Mouse (Mus musculus): ENCODE data around the gene Gns. TPM values are rescaled to one million over a fixed set of nuclear protein-coding genes. Genes with fewer than 3 reads are reported as not detected.

The Gns gene
- polyA plus RNA-seq, 1 experiment = 47.2 TPM

DNA sequence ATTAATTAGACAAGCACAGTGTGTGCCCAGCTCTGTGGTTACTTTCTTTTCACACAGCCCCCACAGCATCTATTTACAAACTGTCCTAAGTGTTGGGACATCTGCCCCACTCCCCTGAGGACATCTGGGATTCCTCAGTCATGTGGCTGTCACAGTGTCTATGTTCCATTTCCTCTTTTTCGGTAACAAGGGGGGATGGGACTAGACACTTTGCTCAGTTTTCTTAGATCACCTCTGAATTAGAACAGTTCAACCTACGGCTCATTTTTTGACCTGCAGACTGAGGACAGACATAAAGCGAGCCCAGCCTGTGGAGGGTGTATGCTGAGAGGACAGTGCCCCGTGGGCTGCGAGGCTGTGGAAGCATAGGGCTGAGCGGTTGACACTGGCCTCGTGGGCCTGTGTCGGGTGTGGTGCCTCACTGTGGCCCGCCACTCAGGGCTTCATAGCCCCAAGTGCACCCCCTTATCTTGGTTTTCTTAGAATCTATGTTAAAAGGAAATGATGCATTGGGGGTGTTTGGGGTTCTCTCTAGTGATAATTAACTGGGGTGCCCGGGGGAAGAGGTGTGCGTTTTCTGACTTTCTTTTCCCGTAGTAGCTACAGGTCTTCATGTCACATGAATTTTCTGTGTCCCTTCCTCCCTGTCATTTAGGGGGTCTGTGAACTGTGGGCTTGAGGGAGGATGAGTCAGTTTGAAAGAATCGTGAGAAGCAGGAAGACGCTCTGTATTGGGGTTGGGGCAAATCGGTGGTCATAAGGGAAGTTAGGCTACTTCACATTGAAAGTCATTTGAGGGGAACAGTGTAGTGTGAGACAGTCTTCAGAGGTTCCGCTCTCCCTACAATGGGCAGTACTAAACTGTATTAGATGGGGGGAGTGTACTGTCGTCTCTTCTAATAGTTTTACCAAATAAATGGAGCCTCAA, 10.1 kb downstream of the Gns start:
- no peak overlapping the region for H3K4me3 ChIP-seq (ENCODE audit: insufficient read depth, poor library complexity, severe bottlenecking)
- H3ac ChIP-seq (ENCODE audit: control insufficient read depth, insufficient read length, low read depth) = no peak overlapping the region
- H3K27me3 ChIP-seq (ENCODE audit: control insufficient read depth, insufficient read depth, insufficient read length) = no peaks in the 10 kb centered on the region
- H3K79me3 ChIP-seq (ENCODE audit: low read depth) = peaks cover 4% of the 10 kb centered on the region
- no peak for TF ChIP-seq MYOG (IDR thresholded peaks at IDR 0.05; ENCODE audit: control insufficient read depth, extremely low read depth, insufficient read length)
- no peak for TF ChIP-seq MYOD1 (IDR thresholded peaks at IDR 0.05; ENCODE audit: control insufficient read depth, insufficient read length, low read depth)
- no peak for TF ChIP-seq FOSL1 (IDR thresholded peaks at IDR 0.05; ENCODE audit: insufficient read depth, low read length, poor library complexity, severe bottlenecking)
- no peak for TF ChIP-seq CTCF (IDR thresholded peaks at IDR 0.05; ENCODE audit: control insufficient read depth, insufficient read depth, insufficient read length)
- no peak for TF ChIP-seq MAX (IDR thresholded peaks at IDR 0.05)
- no peak for TF ChIP-seq USF1 (IDR thresholded peaks at IDR 0.05; ENCODE audit: low read depth)
- no peak for TF ChIP-seq CEBPB (IDR thresholded peaks at IDR 0.05; ENCODE audit: low read depth)
- peaks cover 87% of the 10 kb centered on the region for H3K36me3 ChIP-seq (ENCODE audit: control insufficient read depth, insufficient read depth)
- H3K79me2 ChIP-seq (ENCODE audit: control insufficient read depth, insufficient read depth) = peaks cover 11% of the 10 kb centered on the region

DNA sequence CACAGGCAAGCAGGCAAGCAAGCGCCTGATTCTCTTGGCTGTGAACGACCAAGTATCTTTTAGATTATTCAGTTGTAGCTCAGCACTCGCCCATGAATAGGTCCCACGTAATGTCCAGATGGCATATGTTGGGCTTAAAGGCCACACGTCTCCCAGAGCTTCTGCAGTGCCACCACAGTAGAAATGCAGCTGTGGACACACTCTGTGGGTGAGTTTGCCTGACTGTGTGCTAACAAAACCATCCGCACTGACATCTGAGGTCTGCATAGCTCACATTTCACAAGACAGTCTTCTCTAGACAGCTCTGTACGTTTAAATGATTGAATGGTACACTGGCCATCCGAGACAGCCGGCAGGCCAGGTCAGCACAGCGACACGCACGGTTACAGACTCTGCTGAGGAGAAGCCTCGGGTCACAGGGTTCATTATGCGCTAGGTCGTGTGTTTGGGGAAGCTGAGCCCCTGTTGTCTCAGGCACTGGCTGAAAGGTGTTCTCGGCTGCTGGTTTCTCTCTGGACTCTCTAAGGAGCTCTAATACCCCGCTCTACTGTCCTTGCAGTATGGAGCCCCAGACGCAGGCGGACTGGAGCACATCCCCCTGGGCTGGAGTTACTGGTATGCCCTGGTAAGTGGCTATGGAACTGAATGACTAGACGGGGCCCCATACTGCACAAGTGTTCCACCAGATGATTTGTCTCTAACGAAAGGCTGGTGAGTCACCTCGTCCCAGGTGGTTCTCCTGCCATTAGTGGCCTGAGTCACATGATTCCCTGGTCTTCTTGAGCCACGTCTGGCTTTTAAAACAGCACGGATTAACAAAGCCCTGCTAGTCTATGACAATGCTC, 11.0 kb downstream of the Gns start:
- Histone ChIP-seq H3K4me3 (ENCODE audit: insufficient read depth, poor library complexity, severe bottlenecking) (no peak overlapping the region), H3ac (ENCODE audit: control insufficient read depth, insufficient read length, low read depth) (no peak overlapping the region), H3K79me2 (ENCODE audit: control insufficient read depth, insufficient read depth) (peaks cover 2% of the 10 kb centered on the region), H3K27me3 (ENCODE audit: control insufficient read depth, insufficient read depth, insufficient read length) (no peaks in the 10 kb centered on the region), H3K36me3 (ENCODE audit: control insufficient read depth, insufficient read depth) (peaks cover 87% of the 10 kb centered on the region), H3K79me3 (ENCODE audit: low read depth) (no peaks in the 10 kb centered on the region)
- no peak for TF ChIP-seq MYOD1 (IDR thresholded peaks at IDR 0.05; ENCODE audit: control insufficient read depth, insufficient read length, low read depth)
- TF ChIP-seq MYOG (IDR thresholded peaks at IDR 0.05; ENCODE audit: control insufficient read depth, extremely low read depth, insufficient read length) = no peak
- no peak for TF ChIP-seq USF1 (IDR thresholded peaks at IDR 0.05; ENCODE audit: low read depth)
- no peak for TF ChIP-seq CEBPB (IDR thresholded peaks at IDR 0.05; ENCODE audit: low read depth)
- TF ChIP-seq CTCF (IDR thresholded peaks at IDR 0.05; ENCODE audit: control insufficient read depth, insufficient read depth, insufficient read length) = no peak
- TF ChIP-seq FOSL1 (IDR thresholded peaks at IDR 0.05; ENCODE audit: insufficient read depth, low read length, poor library complexity, severe bottlenecking) = no peak
- no peak for TF ChIP-seq MAX (IDR thresholded peaks at IDR 0.05)

DNA sequence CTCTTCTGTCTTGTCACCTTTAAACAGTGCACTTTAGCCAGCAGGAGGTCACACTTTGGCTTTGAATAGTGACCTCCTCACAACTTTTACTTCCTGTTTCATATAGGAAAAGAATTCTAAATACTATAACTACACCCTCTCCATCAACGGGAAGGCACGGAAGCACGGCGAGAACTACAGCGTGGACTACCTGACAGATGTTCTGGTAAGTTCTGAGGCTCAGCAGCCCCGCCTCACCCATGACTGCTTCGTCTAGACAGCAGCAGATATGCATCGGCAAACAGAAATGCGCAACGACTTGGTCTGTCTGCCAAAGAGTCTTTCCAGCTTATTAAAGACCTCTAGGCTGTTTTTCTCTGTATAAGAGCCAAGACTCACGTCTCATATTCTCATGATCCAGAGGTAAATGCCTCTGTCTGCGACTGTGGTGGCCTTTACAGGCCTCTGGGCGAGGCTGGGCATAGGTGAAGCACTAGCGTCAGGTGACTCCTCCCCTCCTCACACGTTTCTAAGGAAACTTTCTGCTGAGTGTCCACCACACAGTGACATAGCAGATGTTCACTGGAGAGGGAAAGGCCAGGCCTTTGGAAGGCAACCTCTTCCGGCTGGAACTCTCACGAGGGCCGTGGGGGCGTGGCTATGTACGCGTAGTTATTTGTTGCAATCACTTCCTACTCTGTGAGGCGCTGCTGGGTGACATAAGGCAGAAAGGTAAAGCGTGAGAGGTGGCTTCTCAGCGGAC, 11.8 kb downstream of the Gns start:
- no peaks in the 10 kb centered on the region for H3K79me3 ChIP-seq (ENCODE audit: low read depth)
- TF ChIP-seq MYOD1 (IDR thresholded peaks at IDR 0.05; ENCODE audit: control insufficient read depth, insufficient read length, low read depth) = no peak
- no peak for TF ChIP-seq CTCF (IDR thresholded peaks at IDR 0.05; ENCODE audit: control insufficient read depth, insufficient read depth, insufficient read length)
- no peak for TF ChIP-seq MYOG (IDR thresholded peaks at IDR 0.05; ENCODE audit: control insufficient read depth, extremely low read depth, insufficient read length)
- TF ChIP-seq FOSL1 (IDR thresholded peaks at IDR 0.05; ENCODE audit: insufficient read depth, low read length, poor library complexity, severe bottlenecking) = no peak
- TF ChIP-seq MAX (IDR thresholded peaks at IDR 0.05) = no peak
- no peak for TF ChIP-seq USF1 (IDR thresholded peaks at IDR 0.05; ENCODE audit: low read depth)
- no peak for TF ChIP-seq CEBPB (IDR thresholded peaks at IDR 0.05; ENCODE audit: low read depth)
- no peak overlapping the region for H3ac ChIP-seq (ENCODE audit: control insufficient read depth, insufficient read length, low read depth)
- no peaks in the 10 kb centered on the region for H3K27me3 ChIP-seq (ENCODE audit: control insufficient read depth, insufficient read depth, insufficient read length)
- peaks cover 84% of the 10 kb centered on the region for H3K36me3 ChIP-seq (ENCODE audit: control insufficient read depth, insufficient read depth)
- H3K4me3 ChIP-seq (ENCODE audit: insufficient read depth, poor library complexity, severe bottlenecking) = no peak overlapping the region
- H3K79me2 ChIP-seq (ENCODE audit: control insufficient read depth, insufficient read depth) = no peaks in the 10 kb centered on the region

DNA sequence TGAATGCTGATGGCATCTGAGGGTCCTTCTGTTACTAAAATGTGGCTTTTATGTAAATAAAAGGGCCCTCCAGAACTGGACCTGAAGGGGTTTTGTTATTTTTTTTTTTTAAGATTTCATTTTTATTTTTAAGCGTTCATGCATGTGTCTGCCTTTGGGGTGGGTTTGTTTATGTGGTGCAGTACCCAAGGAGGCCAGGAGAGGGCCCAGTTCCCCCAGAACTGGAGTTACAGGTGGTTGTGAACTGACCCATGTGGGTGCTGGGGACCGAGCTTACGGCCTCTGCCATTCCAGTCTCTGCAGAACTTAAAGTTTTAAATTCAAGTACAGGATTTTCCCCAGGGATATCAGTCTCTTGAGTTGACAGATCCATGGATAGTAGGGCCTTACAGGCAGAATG, 14.5 kb downstream of the Gns start:
- TF ChIP-seq MYOG (IDR thresholded peaks at IDR 0.05; ENCODE audit: control insufficient read depth, extremely low read depth, insufficient read length) = no peak
- no peak for TF ChIP-seq MYOD1 (IDR thresholded peaks at IDR 0.05; ENCODE audit: control insufficient read depth, insufficient read length, low read depth)
- no peak for TF ChIP-seq USF1 (IDR thresholded peaks at IDR 0.05; ENCODE audit: low read depth)
- no peak for TF ChIP-seq CEBPB (IDR thresholded peaks at IDR 0.05; ENCODE audit: low read depth)
- no peak for TF ChIP-seq CTCF (IDR thresholded peaks at IDR 0.05; ENCODE audit: control insufficient read depth, insufficient read depth, insufficient read length)
- TF ChIP-seq FOSL1 (IDR thresholded peaks at IDR 0.05; ENCODE audit: insufficient read depth, low read length, poor library complexity, severe bottlenecking) = no peak
- TF ChIP-seq MAX (IDR thresholded peaks at IDR 0.05) = no peak
- no peak overlapping the region for H3ac ChIP-seq (ENCODE audit: control insufficient read depth, insufficient read length, low read depth)
- no peaks in the 10 kb centered on the region for H3K27me3 ChIP-seq (ENCODE audit: control insufficient read depth, insufficient read depth, insufficient read length)
- peaks cover 84% of the 10 kb centered on the region for H3K36me3 ChIP-seq (ENCODE audit: control insufficient read depth, insufficient read depth)
- no peak overlapping the region for H3K4me3 ChIP-seq (ENCODE audit: insufficient read depth, poor library complexity, severe bottlenecking)
- H3K79me3 ChIP-seq (ENCODE audit: low read depth) = no peaks in the 10 kb centered on the region
- no peaks in the 10 kb centered on the region for H3K79me2 ChIP-seq (ENCODE audit: control insufficient read depth, insufficient read depth)

DNA sequence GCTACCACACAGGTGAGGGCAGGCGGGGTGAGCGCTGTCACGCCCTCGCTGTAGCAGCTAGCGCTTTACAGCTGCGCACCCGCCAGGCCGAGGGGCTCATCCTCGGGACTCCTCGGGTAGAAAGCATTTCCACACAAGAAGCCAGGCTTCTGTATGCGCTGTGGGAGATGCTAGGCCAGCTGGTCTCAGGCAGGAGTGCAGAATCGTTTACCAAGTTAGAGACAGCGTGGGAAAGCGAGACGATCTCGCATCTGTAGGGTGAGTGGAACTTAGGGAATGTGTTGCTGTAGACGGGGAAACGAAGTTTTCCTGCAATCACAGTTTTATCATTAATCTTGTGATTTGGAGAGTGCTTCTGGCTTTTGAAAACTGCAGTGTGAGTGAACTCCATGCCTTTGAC, 16.4 kb downstream of the Gns start:
- H3ac ChIP-seq (ENCODE audit: control insufficient read depth, insufficient read length, low read depth) = no peak overlapping the region
- no peaks in the 10 kb centered on the region for H3K79me2 ChIP-seq (ENCODE audit: control insufficient read depth, insufficient read depth)
- no peaks in the 10 kb centered on the region for H3K79me3 ChIP-seq (ENCODE audit: low read depth)
- TF ChIP-seq USF1 (IDR thresholded peaks at IDR 0.05; ENCODE audit: low read depth) = no peak
- no peak for TF ChIP-seq MYOD1 (IDR thresholded peaks at IDR 0.05; ENCODE audit: control insufficient read depth, insufficient read length, low read depth)
- no peak for TF ChIP-seq CEBPB (IDR thresholded peaks at IDR 0.05; ENCODE audit: low read depth)
- TF ChIP-seq CTCF (IDR thresholded peaks at IDR 0.05; ENCODE audit: control insufficient read depth, insufficient read depth, insufficient read length) = no peak
- no peak for TF ChIP-seq FOSL1 (IDR thresholded peaks at IDR 0.05; ENCODE audit: insufficient read depth, low read length, poor library complexity, severe bottlenecking)
- no peak for TF ChIP-seq MYOG (IDR thresholded peaks at IDR 0.05; ENCODE audit: control insufficient read depth, extremely low read depth, insufficient read length)
- no peak for TF ChIP-seq MAX (IDR thresholded peaks at IDR 0.05)
- no peaks in the 10 kb centered on the region for H3K27me3 ChIP-seq (ENCODE audit: control insufficient read depth, insufficient read depth, insufficient read length)
- no peak overlapping the region for H3K4me3 ChIP-seq (ENCODE audit: insufficient read depth, poor library complexity, severe bottlenecking)
- peaks cover 86% of the 10 kb centered on the region for H3K36me3 ChIP-seq (ENCODE audit: control insufficient read depth, insufficient read depth)
